Mouse (Mus musculus) lung, embryonic 16.5 days (tissue): ENCODE measurements at regions not wholly inside any gene's neighbourhood (a gene's known extent, or its start where the extent isn't known, plus 50 kb on each side); places are given as distances from the start of the nearest gene placed in this dataset.

Experiments
- ATAC-seq: fragments of 200-750 bp; cut with Nextera tagmentation; 2 replicates; pipeline ENCODE4 v1.8.0; 2017; ENCODE audit warnings: low read depth, mild to moderate bottlenecking, moderate library complexity
- H3K27ac ChIP-seq: fragments of 300-500 bp; sonication (generic); 2 replicates; pipeline ENCODE4 v1.5.1; 2014; ENCODE audit warnings: mild to moderate bottlenecking, control low read depth, low read length
- H3K27me3 ChIP-seq: fragments of 300-500 bp; sonication (generic); 2 replicates; pipeline ENCODE4 v1.6.1; 2014; ENCODE audit warnings: low read depth, low read length, mixed read lengths; ENCODE audit not compliant: control insufficient read depth, insufficient read depth
- H3K36me3 ChIP-seq: fragments of 300-500 bp; sonication (generic); 2 replicates; pipeline ENCODE4 v1.6.1; 2014; ENCODE audit warnings: low read length; ENCODE audit not compliant: control insufficient read depth, insufficient read depth
- H3K4me1 ChIP-seq: fragments of 300-500 bp; sonication (generic); replicated peaks from 2 replicates; pipeline ENCODE4 v1.6.1; 2014; ENCODE audit warnings: low read length, mixed read lengths; ENCODE audit not compliant: control insufficient read depth, insufficient read depth
- H3K4me2 ChIP-seq: fragments of 300-500 bp; sonication (generic); 2 replicates; pipeline ENCODE4 v1.6.1; 2014; ENCODE audit warnings: low read depth, low read length, control low read depth
- H3K4me3 ChIP-seq: fragments of 300-500 bp; sonication (generic); 2 replicates; pipeline ENCODE4 v1.5.1; 2014; ENCODE audit warnings: mild to moderate bottlenecking, low read length, control low read depth
- H3K9ac ChIP-seq: fragments of 300-500 bp; sonication (generic); 2 replicates; pipeline ENCODE4 v1.6.1; 2014; ENCODE audit warnings: low read length, control low read depth
- H3K9me3 ChIP-seq: fragments of 300-500 bp; sonication (generic); 2 replicates; pipeline ENCODE4 v1.6.1; 2016; ENCODE audit warnings: low read length; ENCODE audit not compliant: control insufficient read depth
- WGBS: fragments of 180-500 bp; shearing (Covaris S2); extraction: QIAGEN DNeasy Blood & Tissue Kit; methylation state at CpG from one replicate; pipeline ENCODE4 v1.1.7; 2014; 5-methylcytosine and 5-hydroxymethylcytosine counted together

GRCm38 (mm10) chr5:126671156-126671555 lies 570.5 kb upstream of the Tmem132c start:
- no peaks in the 10 kb centered on the region; the same call in 1 of the 2 replicates for H3K9me3 ChIP-seq
- no peaks in the 10 kb centered on the region for H3K4me1 ChIP-seq
- no peak overlapping the region for H3K4me3 ChIP-seq
- no peak for ATAC-seq
- no peak overlapping the region for H3K27ac ChIP-seq
- no peak overlapping the region for H3K4me2 ChIP-seq
- H3K36me3 ChIP-seq = no peaks in the 10 kb centered on the region
- no peaks in the 10 kb centered on the region for H3K27me3 ChIP-seq
- no peak overlapping the region for H3K9ac ChIP-seq
- WGBS = 69% methylated on average over 1 of the region's 1 CpGs

GRCm38 (mm10) chr5:126680262-126680661 lies 561.3 kb upstream of the Tmem132c start:
- H3K27me3 ChIP-seq = no peaks in the 10 kb centered on the region
- no peaks in the 10 kb centered on the region for H3K36me3 ChIP-seq
- H3K27ac ChIP-seq = no peak overlapping the region
- H3K9ac ChIP-seq = no peak overlapping the region
- ATAC-seq = no peak
- no peak overlapping the region for H3K4me2 ChIP-seq
- H3K9me3 ChIP-seq = no peaks in the 10 kb centered on the region
- WGBS = 59% methylated on average over 6 of the region's 6 CpGs
- no peaks in the 10 kb centered on the region for H3K4me1 ChIP-seq
- no peak overlapping the region for H3K4me3 ChIP-seq

DNA sequence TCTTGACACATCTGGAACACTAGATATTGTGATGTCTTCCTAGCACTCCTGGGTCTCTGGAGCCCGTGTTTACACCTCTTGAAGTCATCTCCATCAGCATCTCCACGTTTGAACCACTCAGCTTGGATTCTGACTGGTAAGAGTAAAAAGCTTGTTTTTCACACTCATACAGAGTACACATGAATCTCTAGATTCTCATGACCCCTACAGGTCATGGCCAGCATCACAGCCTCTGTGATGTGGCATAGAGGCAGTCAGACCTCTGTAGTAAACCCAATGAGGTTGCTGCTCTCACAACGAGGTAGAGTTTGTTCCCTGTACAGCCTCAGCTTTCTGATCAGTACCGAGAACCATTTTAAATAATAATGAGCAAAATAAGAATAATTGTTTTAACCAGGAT lies 542.3 kb upstream of the Tmem132c start:
- WGBS = 43% methylated on average over 4 of the region's 4 CpGs
- no peak for ATAC-seq
- no peaks in the 10 kb centered on the region for H3K4me1 ChIP-seq
- no peak overlapping the region for H3K4me3 ChIP-seq
- no peaks in the 10 kb centered on the region for H3K9me3 ChIP-seq
- H3K4me2 ChIP-seq = no peak overlapping the region
- H3K27me3 ChIP-seq = no peaks in the 10 kb centered on the region
- no peak overlapping the region for H3K9ac ChIP-seq
- H3K27ac ChIP-seq = no peak overlapping the region
- no peaks in the 10 kb centered on the region for H3K36me3 ChIP-seq

- Histone ChIP-seq H3K4me1 (no peaks in the 10 kb centered on the region), H3K4me2 (no peak overlapping the region), H3K4me3 (no peak overlapping the region), H3K27ac (no peak overlapping the region), H3K9me3 (no peaks in the 10 kb centered on the region), H3K36me3 (no peaks in the 10 kb centered on the region), H3K9ac (no peak overlapping the region), H3K27me3 (no peaks in the 10 kb centered on the region)
- 77% methylated on average over 8 of the region's 8 CpGs for WGBS
- ATAC-seq = no peak
Observed at GRCm38 (mm10) chr5:126703516-126704282, 537.9 kb upstream of the Tmem132c start.

DNA sequence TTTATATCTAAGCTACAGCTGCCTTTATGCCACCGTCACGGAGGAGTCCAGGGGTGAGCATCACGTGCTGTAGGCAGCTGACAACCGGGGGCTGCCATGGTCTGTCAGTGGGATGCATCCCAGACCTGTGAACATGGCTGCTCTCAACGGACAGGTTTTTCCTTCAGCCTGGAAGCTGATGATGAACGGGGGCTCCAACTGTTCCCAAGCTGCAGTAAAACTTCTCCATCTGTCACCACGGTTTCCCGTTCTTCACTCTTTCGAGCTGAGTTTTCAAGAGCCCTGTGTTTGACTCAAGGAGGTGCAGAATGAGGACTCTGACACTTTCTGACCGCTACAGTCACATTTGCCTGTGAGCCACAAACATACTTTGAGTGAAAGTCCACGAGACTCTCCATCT lies 535.7 kb upstream of the Tmem132c start:
- H3K4me1 ChIP-seq = no peaks in the 10 kb centered on the region
- H3K9ac ChIP-seq = no peak overlapping the region
- ATAC-seq = no peak
- no peaks in the 10 kb centered on the region for H3K36me3 ChIP-seq
- WGBS = 39% methylated on average over 11 of the region's 11 CpGs
- H3K27me3 ChIP-seq = no peaks in the 10 kb centered on the region
- H3K4me2 ChIP-seq = no peak overlapping the region
- no peak overlapping the region for H3K4me3 ChIP-seq
- H3K9me3 ChIP-seq = no peaks in the 10 kb centered on the region
- no peak overlapping the region for H3K27ac ChIP-seq

GRCm38 (mm10) chr5:126706701-126707100 lies 534.9 kb upstream of the Tmem132c start:
- ATAC-seq = no peak
- H3K27me3 ChIP-seq = no peaks in the 10 kb centered on the region
- H3K4me2 ChIP-seq = no peak overlapping the region
- H3K4me3 ChIP-seq = no peak overlapping the region
- no peak overlapping the region for H3K9ac ChIP-seq
- H3K36me3 ChIP-seq = no peaks in the 10 kb centered on the region
- H3K4me1 ChIP-seq = no peaks in the 10 kb centered on the region
- WGBS = 63% methylated on average over 4 of the region's 4 CpGs
- no peaks in the 10 kb centered on the region for H3K9me3 ChIP-seq
- H3K27ac ChIP-seq = no peak overlapping the region

DNA sequence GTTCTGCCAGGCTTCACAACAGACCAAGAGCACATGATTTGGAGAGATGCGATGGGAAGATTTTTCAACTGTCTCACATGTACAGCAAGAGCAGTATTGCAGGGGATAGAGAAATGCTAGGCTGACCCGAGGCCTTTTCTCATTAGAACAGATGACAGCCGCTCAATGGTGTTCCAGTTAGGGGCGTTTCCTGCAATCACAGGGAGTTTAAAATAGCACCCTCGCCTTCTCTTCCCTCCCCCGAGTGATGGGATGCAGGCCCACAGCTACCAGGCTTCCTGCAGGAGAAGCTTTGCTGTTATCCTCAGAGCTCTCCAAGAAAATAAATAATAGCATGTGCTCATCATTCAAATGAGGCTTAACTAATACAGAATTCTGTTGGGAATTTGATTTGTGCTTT lies 526.9 kb upstream of the Tmem132c start:
- Histone ChIP-seq H3K27me3 (no peaks in the 10 kb centered on the region), H3K9ac (no peak overlapping the region), H3K27ac (no peak overlapping the region), H3K36me3 (no peaks in the 10 kb centered on the region), H3K4me1 (no peaks in the 10 kb centered on the region), H3K9me3 (no peaks in the 10 kb centered on the region; the same call in 1 of the 2 replicates), H3K4me3 (no peak overlapping the region), H3K4me2 (no peak overlapping the region)
- ATAC-seq = no peak
- WGBS = 44% methylated on average over 6 of the region's 6 CpGs

DNA sequence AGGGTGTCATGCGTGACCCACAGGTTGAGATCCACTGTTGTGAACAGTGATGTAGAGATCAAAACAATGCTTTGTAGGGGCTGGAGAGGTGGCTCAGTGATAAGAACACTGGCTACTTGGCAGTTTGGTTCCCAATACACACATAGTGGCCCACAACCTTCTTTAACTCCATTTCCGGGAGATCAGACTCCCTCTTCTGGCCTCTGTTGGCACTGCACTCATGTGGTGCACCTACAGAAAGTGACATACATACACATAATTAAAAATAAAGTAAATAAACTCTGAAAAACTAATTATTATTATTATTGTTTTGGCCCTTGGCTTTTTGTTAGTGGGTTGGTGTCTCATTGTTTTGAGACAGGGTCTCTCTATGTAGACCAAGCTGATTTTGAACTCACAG lies 523.2 kb upstream of the Tmem132c start:
- no peak overlapping the region for H3K4me2 ChIP-seq
- WGBS = 91% methylated on average over 2 of the region's 2 CpGs

GRCm38 (mm10) chr5:126721300-126721699 lies 520.3 kb upstream of the Tmem132c start:
- Histone ChIP-seq H3K4me1 (no peaks in the 10 kb centered on the region), H3K9ac (no peak overlapping the region), H3K36me3 (no peaks in the 10 kb centered on the region), H3K27me3 (no peaks in the 10 kb centered on the region), H3K9me3 (no peaks in the 10 kb centered on the region; the same call in 1 of the 2 replicates), H3K27ac (no peak overlapping the region), H3K4me3 (no peak overlapping the region), H3K4me2 (no peak overlapping the region)
- WGBS = 64% methylated on average over 2 of the region's 2 CpGs
- ATAC-seq = no peak

More for the DNA sequence above, 523.2 kb upstream of the Tmem132c start:
- Histone ChIP-seq H3K9me3 (no peaks in the 10 kb centered on the region; the same call in 1 of the 2 replicates), H3K27me3 (no peaks in the 10 kb centered on the region), H3K4me1 (no peaks in the 10 kb centered on the region), H3K9ac (no peak overlapping the region), H3K4me3 (no peak overlapping the region), H3K27ac (no peak overlapping the region), H3K36me3 (no peaks in the 10 kb centered on the region)
- ATAC-seq = no peak
